Mouse (Mus musculus): Measurements from ENCODE around the gene Tmf1.

GRCm38 (mm10) chr6:97144359-97144758 lies 34.6 kb downstream of the Tmf1 start:
- TF ChIP-seq CHD2 (IDR thresholded peaks at IDR 0.05; ENCODE audit: low read depth, low read length) (no peak), ZNF384 (IDR thresholded peaks at IDR 0.05; ENCODE audit: low read depth, low read length) (no peak), HCFC1 (IDR thresholded peaks at IDR 0.05; ENCODE audit: borderline replicate concordance, insufficient read depth, low read length) (no peak), MAFK (IDR thresholded peaks at IDR 0.05; ENCODE audit: insufficient read depth, low read depth, low read length) (no peak)
